Mouse (Mus musculus): ENCODE measurements around the gene Smarcd1. TPM values are rescaled to one million over a fixed set of nuclear protein-coding genes. Genes with fewer than 3 reads are reported as not detected.

Gene Smarcd1
- 37.9 and 54.3 TPM in 2 replicates for polyA plus RNA-seq (2012)

GRCm38 (mm10) chr15:99701999-99702900 is at the start of gene Smarcd1:
Gene Smarcd1, plus strand, starts transcription at chr15:99702129.

GRCm38 (mm10) chr15:99670154-99670821 is 31.6 kb upstream of the Smarcd1 start, which contains the start of gene Asic1:
Gene Asic1, plus strand, starts transcription at chr15:99670368.

DNA sequence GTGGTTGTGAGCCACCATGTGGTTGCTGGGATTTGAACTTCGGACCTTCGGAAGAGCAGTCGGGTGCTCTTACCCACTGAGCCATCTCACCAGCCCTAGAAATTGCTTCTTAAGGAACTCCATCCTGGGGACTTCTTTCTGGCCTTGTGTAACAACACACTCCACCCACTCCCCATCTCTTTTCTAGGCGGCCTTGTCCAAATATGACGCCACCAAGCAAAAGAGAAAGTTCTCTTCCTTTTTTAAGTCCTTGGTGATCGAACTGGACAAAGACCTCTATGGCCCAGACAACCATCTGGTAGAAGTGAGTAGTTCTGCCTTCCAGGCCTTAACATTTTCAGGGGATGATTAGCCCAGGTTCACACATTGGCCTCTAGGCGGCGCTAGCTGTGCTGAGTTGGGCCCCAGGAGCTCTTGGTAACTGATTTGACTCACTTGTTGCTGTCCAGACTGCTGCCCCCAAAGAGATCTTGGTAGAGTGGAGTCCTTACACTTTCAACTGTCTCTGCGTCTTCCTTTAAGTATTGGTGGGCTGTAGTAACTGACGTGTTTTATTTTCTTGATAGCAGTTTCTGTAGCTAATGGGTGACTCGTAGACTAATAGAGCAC is 3.6 kb downstream of the Smarcd1 start, which contains the start of gene Gm17349:
Gm17349 (minus strand) TSS at position 51 of the 609 bp plus-strand sequence.

GRCm38 (mm10) chr15:99717386-99718334 is 15.7 kb downstream of the Smarcd1 start, which contains the start of gene Gpd1:
Gene Gpd1, plus strand, starts transcription at chr15:99717515.

GRCm38 (mm10) chr15:99725341-99726155 is 23.6 kb downstream of the Smarcd1 start, which contains the start of gene Cox14:
Gene Cox14, plus strand, starts transcription at chr15:99725618.

Other genes with a start within 250 kb of the Smarcd1 start
- 26.8 and 31.6 TPM in 2 replicates for gene Nckap5l, start 244.4 kb upstream of the Smarcd1 start, polyA plus RNA-seq (2012)
- 2.7 and 5.4 TPM in 2 replicates for gene Bcdin3d, start 227.4 kb upstream of the Smarcd1 start, polyA plus RNA-seq (2012)
- gene Faim2, start 174.0 kb upstream of the Smarcd1 start, polyA plus RNA-seq (2012): 0.40 and 0.65 TPM in 2 replicates
- gene Aqp2, start 123.1 kb upstream of the Smarcd1 start, polyA plus RNA-seq (2012): not detected in 2 replicates
- gene Aqp5, start 111.3 kb upstream of the Smarcd1 start, polyA plus RNA-seq (2012): not detected in 2 replicates
- not detected in 2 replicates for gene Aqp6, start 100.7 kb upstream of the Smarcd1 start, polyA plus RNA-seq (2012)
- 14.5 and 24.8 TPM in 2 replicates for gene Racgap1, start 50.5 kb upstream of the Smarcd1 start, polyA plus RNA-seq (2012)
- 0.02 TPM in 1 of 2 replicates, not detected in the other for gene Asic1, start 31.8 kb upstream of the Smarcd1 start, polyA plus RNA-seq (2012)
- 4.6 and 10.3 TPM in 2 replicates for gene Gm17349, start 3.4 kb downstream of the Smarcd1 start, polyA plus RNA-seq (2012)
- gene Gpd1, start 15.4 kb downstream of the Smarcd1 start, polyA plus RNA-seq (2012): 1.3 and 1.9 TPM in 2 replicates
- 103 and 108 TPM in 2 replicates for gene Cox14, start 23.5 kb downstream of the Smarcd1 start, polyA plus RNA-seq (2012)
- 11.2 and 14.4 TPM in 2 replicates for gene Cers5, start 70.8 kb downstream of the Smarcd1 start, polyA plus RNA-seq (2012)
- 1.0 and 1.7 TPM in 2 replicates for gene Lima1, start 173.3 kb downstream of the Smarcd1 start, polyA plus RNA-seq (2012)